Mouse (Mus musculus) ES-E14 (cell line): ENCODE data around the gene Uggt1. TPM values are rescaled to one million over a fixed set of nuclear protein-coding genes. Genes with fewer than 3 reads are reported as not detected.

ENCODE experiments used
- DNase-seq: peaks from one replicate; pipeline ENCODE4 v3.0.0-alpha.2; 2013; ENCODE audit warnings: low read depth, low spot score
- H3K27ac ChIP-seq: 2 replicates; pipeline ENCODE4 v1.5.1; 2012; ENCODE audit warnings: low read depth, mild to moderate bottlenecking, low read length, moderate library complexity, mixed read lengths; ENCODE audit not compliant: poor library complexity, insufficient read depth, severe bottlenecking
- H3K36me3 ChIP-seq: 2 replicates; pipeline ENCODE4 v1.6.1; 2012; ENCODE audit warnings: mild to moderate bottlenecking, low read length, moderate library complexity, mixed read lengths; ENCODE audit not compliant: control insufficient read depth, poor library complexity, insufficient read depth, severe bottlenecking
- H3K4me1 ChIP-seq, 2 experiments: fragments of 150-350 bp in 1 of 2; sonication (generic) in 1 of 2; 2 replicates each; pipeline ENCODE4 v1.6.1; 2012; ENCODE audit warnings: low read length in 2 of 2, mild to moderate bottlenecking in 1 of 2, mixed read lengths in 1 of 2; ENCODE audit not compliant: control insufficient read depth in 2 of 2, insufficient read depth in 2 of 2, poor library complexity in 1 of 2
- H3K4me3 ChIP-seq, 2 experiments: fragments of 150-350 bp in 1 of 2; sonication (generic) in 1 of 2; 2 replicates each; pipeline ENCODE4 v1.5.1; 2012; ENCODE audit warnings: low read length in 2 of 2, low read depth in 1 of 2, mild to moderate bottlenecking in 1 of 2, mixed read lengths in 1 of 2; ENCODE audit not compliant: insufficient read depth in 1 of 2, poor library complexity in 1 of 2, severe bottlenecking in 1 of 2
- H3K9ac ChIP-seq: 2 replicates; pipeline ENCODE4 v1.6.1; 2012; ENCODE audit warnings: low read depth, mild to moderate bottlenecking, low read length, mixed read lengths; ENCODE audit not compliant: poor library complexity, insufficient read depth, severe bottlenecking
- H3K9me3 ChIP-seq: fragments of 150-350 bp; sonication (generic); 2 replicates; pipeline ENCODE4 v1.6.1; 2012; ENCODE audit warnings: low read depth, mild to moderate bottlenecking, low read length; ENCODE audit not compliant: control insufficient read depth, insufficient read depth
- CHD2 ChIP-seq: IDR thresholded peaks from 2 replicates; pipeline ENCODE4 v1.6.1; 2014; ENCODE audit warnings: mild to moderate bottlenecking, low read depth, low read length, inconsistent platforms
- HCFC1 ChIP-seq: IDR thresholded peaks from 2 replicates; pipeline ENCODE4 v1.6.1; 2012; ENCODE audit warnings: low read length, inconsistent platforms, borderline replicate concordance; ENCODE audit not compliant: insufficient read depth
- MAFK ChIP-seq: IDR thresholded peaks from 2 replicates; pipeline ENCODE4 v1.6.1; 2014; ENCODE audit warnings: mild to moderate bottlenecking, low read depth, low read length, inconsistent platforms; ENCODE audit not compliant: insufficient read depth
- ZC3H11A ChIP-seq: IDR thresholded peaks from 2 replicates; pipeline ENCODE4 v1.6.1; 2012; ENCODE audit warnings: low read depth, mild to moderate bottlenecking, inconsistent platforms, low read length, borderline replicate concordance
- ZNF384 ChIP-seq: IDR thresholded peaks from 2 replicates; pipeline ENCODE4 v1.6.1; 2012; ENCODE audit warnings: low read depth, low read length, inconsistent platforms
- in situ Hi-C, 2 experiments: fragments of 600-800 bp; cut with MboI; formaldehyde crosslinking; loops; one replicate each; pipeline ENCODE4 v1.15.1; 2025; ENCODE audit warnings: low sequenced_read_pairs in 2 of 2, inconsistent platforms in 1 of 2; ENCODE audit not compliant: unreplicated experiment in 2 of 2
- total RNA-seq: library from RNA; depleted of rRNA; stranded (reverse); fragments of 300-350 nt; gene quantifications from 2 replicates; pipeline ENCODE4 v1.2.3, GENCODE M21; 2012; rRNA removed

Uggt1 gene
- total RNA-seq, result 136 and 169 TPM in 2 replicates

GRCm38 (mm10) chr1:36244058-36244827 lies at the start of gene Uggt1:
Gene Uggt1 (minus strand): TSS chr1:36244720.
- in situ Hi-C loops, result no loop called here
- Histone ChIP-seq H3K27ac (0 out of 2 replicates have a peak within 1 kb of the TSS, but pooled peaks have one; percentile 2), H3K4me3 (peak within 1 kb of the TSS; percentile 92 to 100), H3K4me1 (peaks cover 7 to 8% of the 10 kb centered on the region in 2 experiments), H3K9ac (peak within 1 kb of the TSS; percentile 92), H3K36me3 (no peaks in the 10 kb centered on the region), H3K9me3 (no peaks in the 10 kb centered on the region)
- peak; percentile 91 for DNase-seq
- TF ChIP-seq HCFC1, result peak; percentile 72; the same call in 1 of the 2 replicates
- TF ChIP-seq ZNF384, result no peak
- no peak for TF ChIP-seq MAFK
- no peak for TF ChIP-seq ZC3H11A
- TF ChIP-seq CHD2, result no peak

DNA sequence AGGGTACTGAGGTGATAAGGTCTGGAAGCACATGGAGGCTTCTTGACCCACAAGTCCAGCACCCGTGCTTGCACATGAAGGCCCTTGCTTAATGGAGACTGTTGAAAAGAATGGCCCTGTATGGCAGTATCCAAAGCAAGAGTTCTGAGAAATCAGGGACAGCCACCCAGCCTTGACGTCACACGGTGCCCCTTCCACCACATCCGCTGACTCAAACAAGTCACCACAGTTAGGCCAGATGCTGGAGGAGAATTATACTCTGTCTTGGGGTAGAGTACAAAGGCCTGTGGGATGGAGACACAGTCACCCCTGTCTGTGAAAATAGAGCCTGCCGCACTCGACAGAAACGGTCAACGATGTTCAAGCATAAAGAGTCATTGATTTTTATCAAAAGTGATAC lies 49.0 kb upstream of the Uggt1 start:
- Histone ChIP-seq H3K9ac (no peak overlapping the region), H3K27ac (no peak overlapping the region), H3K9me3 (no peaks in the 10 kb centered on the region), H3K4me3 (no peak overlapping the region), H3K36me3 (no peaks in the 10 kb centered on the region), H3K4me1 (peaks cover 0 to 4% of the 10 kb centered on the region in 2 experiments; a peak in 1 of 4 replicates)
- TF ChIP-seq MAFK, result no peak
- no peak for TF ChIP-seq CHD2
- no peak for TF ChIP-seq ZNF384
- TF ChIP-seq HCFC1, result no peak
- TF ChIP-seq ZC3H11A, result no peak
- DNase-seq, result no peak
- in situ Hi-C loops, result no loop called here

DNA sequence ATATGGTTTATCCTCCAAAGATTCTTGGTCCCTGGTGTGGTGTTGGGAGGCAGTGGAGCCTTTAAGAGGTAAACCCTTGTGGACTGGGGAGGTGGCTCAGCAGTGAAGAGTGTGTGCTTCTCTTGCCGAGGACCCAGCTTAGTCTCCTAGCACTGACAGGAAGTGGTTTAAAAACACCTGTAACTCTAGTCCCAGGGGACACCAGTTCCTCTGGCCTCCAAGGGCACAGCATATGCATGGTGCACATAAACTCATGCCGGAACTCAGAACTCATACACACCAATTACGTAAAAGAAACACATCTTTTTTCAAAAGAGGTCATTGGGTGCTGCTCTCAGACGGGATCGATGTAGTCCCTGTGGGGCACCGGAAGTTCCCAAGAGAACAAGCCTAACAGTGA lies 37.3 kb upstream of the Uggt1 start:
- no peak overlapping the region for H3K27ac ChIP-seq
- H3K4me3 ChIP-seq, result no peak overlapping the region
- H3K4me1 ChIP-seq, result no peaks in the 10 kb centered on the region
- in situ Hi-C loops, result no loop called here
- no peak for TF ChIP-seq ZNF384
- TF ChIP-seq MAFK, result no peak
- TF ChIP-seq ZC3H11A, result no peak
- no peak for TF ChIP-seq CHD2
- no peak for TF ChIP-seq HCFC1
- no peaks in the 10 kb centered on the region for H3K36me3 ChIP-seq
- DNase-seq, result no peak
- no peaks in the 10 kb centered on the region for H3K9me3 ChIP-seq
- H3K9ac ChIP-seq, result no peak overlapping the region

DNA sequence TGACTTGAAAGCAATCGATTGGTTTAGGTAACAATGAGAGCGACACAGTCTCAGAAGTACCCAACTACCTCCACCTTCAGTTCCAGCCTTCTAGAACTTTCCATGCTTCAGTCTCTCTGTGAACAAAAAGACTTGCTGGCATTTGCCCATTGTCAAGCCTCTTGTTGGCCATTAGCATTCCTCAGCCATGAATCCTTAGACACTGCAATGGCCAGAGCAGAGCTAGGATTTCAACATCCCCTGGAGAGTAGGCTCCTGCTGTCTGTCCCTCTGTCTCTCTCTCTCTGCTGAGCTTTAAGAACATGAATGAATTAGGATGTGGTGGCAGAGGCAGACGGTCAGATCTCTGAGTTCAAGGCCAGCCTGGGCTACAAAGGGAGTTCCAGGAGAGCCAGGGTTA lies 36.4 kb upstream of the Uggt1 start:
- no peak for DNase-seq
- TF ChIP-seq ZC3H11A (no peak), MAFK (no peak), ZNF384 (no peak)
- no peaks in the 10 kb centered on the region for H3K36me3 ChIP-seq
- H3K27ac ChIP-seq, result no peak overlapping the region
- H3K9me3 ChIP-seq, result no peaks in the 10 kb centered on the region
- H3K4me1 ChIP-seq, result no peaks in the 10 kb centered on the region
- H3K9ac ChIP-seq, result no peak overlapping the region
- in situ Hi-C loops, result no loop called here
- H3K4me3 ChIP-seq, result no peak overlapping the region
